ENCODE assay signal across 8 mouse cellular contexts in genomic region chr7:75855028-75855427, GRCm38 (mm10). TPM values are rescaled to one million over a fixed set of nuclear protein-coding genes. Genes with fewer than 3 reads are reported as not detected.
DNase-seq lines count a peak whose midpoint lies in the region; ATAC-seq and TF ChIP-seq lines count a peak whose summit lies in the region.

No protein-coding gene starts in this region.

- no peaks in the 10 kb centered on the region for H3K9me3 ChIP-seq in midbrain, embryonic 10.5 days (replicated peaks)

- H3K36me3 ChIP-seq in midbrain, embryonic 10.5 days = peaks cover 45% of the 10 kb centered on the region

- intact Hi-C loops in gastrocnemius, adult 2 months (cut with DNase I) = no loop called here
- intact Hi-C loops in left cerebral cortex, postnatal 14 days (cut with DNase I) = no loop called here

- DNase-seq in gastrocnemius, adult 2 months = no peak
- DNase-seq in gastrocnemius, adult 8-10 months (ENCODE audit: low spot score in 2 of 2) = no peak
- DNase-seq in CD4-positive, CD25-positive, alpha-beta regulatory T cell, adult 2 months (ENCODE audit: low read depth, low spot score) = peak; percentile 58
- DNase-seq in midbrain, embryonic 10.5 days (ENCODE audit: low spot score) = no peak
- no peak for DNase-seq in adipocyte (ENCODE audit: low spot score)
- no peak for DNase-seq in left cerebral cortex, postnatal 14 days (ENCODE audit: low spot score in 2 of 2)
- no peak for DNase-seq in embryo, embryonic 10 days (ENCODE audit: low spot score)

- no peaks in the 10 kb centered on the region for H3K27me3 ChIP-seq in midbrain, embryonic 10.5 days (ENCODE audit: low read depth, poor library complexity, severe bottlenecking)

- H3K4me3 ChIP-seq in gastrocnemius, adult 2 months = no peak overlapping the region
- peak overlapping the region; percentile 16; the same call in 1 of the 2 replicates for H3K4me3 ChIP-seq in midbrain, embryonic 10.5 days

- H3K4me1 ChIP-seq in midbrain, embryonic 10.5 days = peaks cover 55% of the 10 kb centered on the region

- 75% methylated on average over 6 of the region's 6 CpGs for WGBS in midbrain, embryonic 10.5 days

- peak; percentile 30 to 57; a peak in 3 of 4 replicates for ATAC-seq in hematopoietic stem cell, adult 5-6 weeks (replicated peaks in 1 of 2; ENCODE audit: insufficient read depth in 1 of 2, low FRiP score in 2 of 2, low TSS enrichment in 1 of 2, low read depth in 1 of 2, poor library complexity in 2 of 2, severe bottlenecking in 2 of 2)

- no peak for TF ChIP-seq CTCF in gastrocnemius, adult 2 months (IDR thresholded peaks at IDR 0.05)

- H3K27ac ChIP-seq in gastrocnemius, adult 2 months = peak overlapping the region; percentile 31; the same call in 1 of the 2 replicates
- H3K27ac ChIP-seq in midbrain, embryonic 10.5 days (replicated peaks) = peak overlapping the region; percentile 86

RNA-seq across cellular contexts. Expression of gene Klhl25, which starts 6.9 kb away (rescaled TPM):
- total RNA-seq in gastrocnemius, adult 2 months (2021) = 1 to 10 TPM; 4.0 to 4.6 TPM
- 1 to 10 TPM; 1.7 to 3.6 (median 2.8) TPM for total RNA-seq in gastrocnemius, adult 8-10 months (2022)
- 8.6 and 9.3 TPM in 2 replicates for total RNA-seq in hematopoietic stem cell, adult 5-6 weeks (2017)
- 23.7 and 25.0 TPM in 2 replicates for polyA plus RNA-seq in midbrain, embryonic 10.5 days (2016; fragmentation: Nextera tagmentation; extraction: Ambion mirVana)
- total RNA-seq in left cerebral cortex, postnatal 14 days (2021) = 10 to 100 TPM in 1 of 2 experiments, 1 to 10 TPM in 1; 9.4 to 11.3 TPM
